8 mouse cellular contexts compared by ENCODE assay signal in genomic region chr11:117482677-117483511, GRCm38 (mm10). TPM values are rescaled to one million over a fixed set of nuclear protein-coding genes. Genes with fewer than 3 reads are reported as not detected.
A peak's percentile ranks its signal among the peaks of the same experiment; 100 is the strongest.
DNase-seq lines count a peak whose midpoint lies in the region; ATAC-seq lines count a peak whose summit lies in the region.

No protein-coding gene starts in this region.

- DNase-seq in B cell, adult 2 months = peak; percentile 67 to 68
- DNase-seq in brain, adult 2 months (ENCODE audit: low read depth, low spot score) = peak; percentile 95
- DNase-seq in heart, postnatal 10 days = peak; percentile 86 to 87
- peak; percentile 84 to 90 for DNase-seq in kidney, postnatal 4 days
- peak; percentile 91 for DNase-seq in telencephalon, adult 2 months (ENCODE audit: low read depth, low spot score)

- H3K9me3 ChIP-seq in forebrain, embryonic 12.5 days = no peaks in the 10 kb centered on the region
- H3K9me3 ChIP-seq in liver, embryonic 15.5 days (replicated peaks) = no peaks in the 10 kb centered on the region
- no peaks in the 10 kb centered on the region for H3K9me3 ChIP-seq in neural tube, embryonic 12.5 days

- peaks cover 72% of the 10 kb centered on the region for H3K4me1 ChIP-seq in forebrain, embryonic 12.5 days
- no peaks in the 10 kb centered on the region for H3K4me1 ChIP-seq in liver, embryonic 15.5 days (replicated peaks)
- peaks cover 64% of the 10 kb centered on the region for H3K4me1 ChIP-seq in neural tube, embryonic 12.5 days

- no peaks in the 10 kb centered on the region for H3K36me3 ChIP-seq in forebrain, embryonic 12.5 days (replicated peaks)
- H3K36me3 ChIP-seq in liver, embryonic 15.5 days (replicated peaks) = no peaks in the 10 kb centered on the region
- no peaks in the 10 kb centered on the region for H3K36me3 ChIP-seq in neural tube, embryonic 12.5 days

- intact Hi-C loops in heart, postnatal 10 days (cut with DNase I) = no loop called here

- peaks cover 37% of the 10 kb centered on the region for H3K27me3 ChIP-seq in forebrain, embryonic 12.5 days
- H3K27me3 ChIP-seq in liver, embryonic 15.5 days = peaks cover 60% of the 10 kb centered on the region
- H3K27me3 ChIP-seq in neural tube, embryonic 12.5 days (replicated peaks) = 0 out of 2 replicates have a peak, but pooled peaks cover 3% of the 10 kb centered on the region

- peak; percentile 51; the same call in 1 of the 2 replicates for ATAC-seq in forebrain, embryonic 12.5 days (ENCODE audit: low FRiP score)
- no peak for ATAC-seq in liver, embryonic 15.5 days (ENCODE audit: insufficient read depth)
- peak; percentile 24; the same call in 1 of the 2 replicates for ATAC-seq in neural tube, embryonic 12.5 days (ENCODE audit: low FRiP score, low read depth)

- H3K4me3 ChIP-seq in forebrain, embryonic 12.5 days (replicated peaks) = peak overlapping the region; percentile 10
- H3K4me3 ChIP-seq in liver, embryonic 15.5 days (replicated peaks) = no peak overlapping the region
- H3K4me3 ChIP-seq in neural tube, embryonic 12.5 days = no peak overlapping the region

- no peak overlapping the region for H3K9ac ChIP-seq in forebrain, embryonic 12.5 days
- H3K9ac ChIP-seq in liver, embryonic 15.5 days = no peak overlapping the region
- H3K9ac ChIP-seq in neural tube, embryonic 12.5 days = peak overlapping the region; percentile 30; the same call in 1 of the 2 replicates

- peak overlapping the region; percentile 46 for H3K4me2 ChIP-seq in forebrain, embryonic 12.5 days
- H3K4me2 ChIP-seq in liver, embryonic 15.5 days = peak overlapping the region; percentile 20; the same call in 1 of the 2 replicates
- H3K4me2 ChIP-seq in neural tube, embryonic 12.5 days (replicated peaks) = peak overlapping the region; percentile 54

- WGBS in forebrain, embryonic 12.5 days = 2% methylated on average over 25 of the region's 26 CpGs
- WGBS in liver, embryonic 15.5 days (ENCODE audit: insufficient replicate concordance) = 5% methylated on average over 24 of the region's 26 CpGs
- 2% methylated on average over 23 of the region's 26 CpGs for WGBS in neural tube, embryonic 12.5 days

- H3K27ac ChIP-seq in forebrain, embryonic 12.5 days = peak overlapping the region; percentile 87
- H3K27ac ChIP-seq in liver, embryonic 15.5 days (replicated peaks) = no peak overlapping the region
- H3K27ac ChIP-seq in neural tube, embryonic 12.5 days = peak overlapping the region; percentile 54

RNA-seq across cellular contexts. Expression of gene Gm11733, which starts 1.3 kb away (rescaled TPM):
- 0.20 TPM in 1 of 2 replicates, not detected in the other for polyA plus RNA-seq in forebrain, embryonic 12.5 days (2016; fragmentation: Nextera tagmentation; extraction: Ambion mirVana)
- total RNA-seq in heart, postnatal 10 days (2021) = not detected
- not detected in 2 replicates for polyA plus RNA-seq in liver, embryonic 15.5 days (2015; fragmentation: Nextera tagmentation; extraction: Ambion mirVana)
- 0.08 TPM in 1 of 2 replicates, not detected in the other for polyA plus RNA-seq in neural tube, embryonic 12.5 days (2016; fragmentation: Nextera tagmentation; extraction: Ambion mirVana)
